Mouse (Mus musculus) splenic B cell, adult 2 months (primary cell): Measurements from ENCODE around the gene Tfg.

Source experiments
- DNase-seq: peaks from one replicate; pipeline ENCODE4 v3.0.0-alpha.2; 2011; ENCODE audit warnings: low read depth, low spot score
- H3K27me3 ChIP-seq: 2 replicates; pipeline ENCODE4 v1.6.1; 2012; ENCODE audit warnings: mild to moderate bottlenecking, low read length, moderate library complexity, mixed read lengths; ENCODE audit not compliant: control insufficient read depth, poor library complexity, insufficient read depth, severe bottlenecking
- H3K36me3 ChIP-seq: 2 replicates; pipeline ENCODE4 v1.6.1; 2012; ENCODE audit warnings: mild to moderate bottlenecking, low read length, moderate library complexity, mixed read lengths; ENCODE audit not compliant: control insufficient read depth, poor library complexity, insufficient read depth, severe bottlenecking

The Tfg gene

DNA sequence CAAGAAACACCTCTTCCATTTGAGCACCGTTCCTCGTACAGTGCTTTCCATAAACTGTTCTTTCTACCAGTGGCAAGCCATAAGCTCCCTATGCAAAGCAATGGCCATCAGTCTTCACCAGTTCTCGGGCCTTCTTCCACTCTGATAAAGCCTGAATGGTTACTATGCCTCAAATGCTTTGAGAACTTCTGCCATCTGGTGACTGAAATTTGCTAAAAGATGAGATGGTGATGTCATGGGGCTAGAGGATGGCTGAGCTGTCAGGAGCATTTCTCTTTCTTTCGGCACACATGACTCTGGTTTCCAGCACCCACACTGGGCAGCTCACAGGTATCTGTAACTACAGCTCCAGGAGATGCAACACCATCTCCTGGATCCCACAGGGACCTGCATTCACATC, 40.1 kb downstream of the Tfg start:
- Histone ChIP-seq H3K36me3 (no peaks in the 10 kb centered on the region), H3K27me3 (no peaks in the 10 kb centered on the region)
- DNase-seq: no peak

DNA sequence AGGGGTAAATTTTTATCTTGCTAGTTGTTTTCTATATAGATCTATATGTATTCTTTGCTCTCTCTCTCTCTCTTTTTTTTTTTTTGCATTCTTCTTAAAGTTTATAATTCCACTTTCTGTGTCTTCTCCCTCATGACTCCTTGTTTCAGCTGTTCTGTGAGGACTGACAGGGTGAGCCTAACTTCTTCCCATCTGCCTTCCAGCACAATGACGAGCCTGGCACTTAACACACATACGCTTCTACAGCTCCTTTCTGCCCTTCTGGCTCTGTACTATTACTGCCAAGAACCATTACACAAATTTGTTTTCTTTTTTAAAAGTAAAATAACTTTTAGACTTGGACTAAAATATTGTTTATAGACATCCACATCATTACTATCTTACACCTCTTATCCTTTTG, 43.8 kb downstream of the Tfg start:
- H3K27me3 ChIP-seq: no peaks in the 10 kb centered on the region
- H3K36me3 ChIP-seq: no peaks in the 10 kb centered on the region
- no peak for DNase-seq

DNA sequence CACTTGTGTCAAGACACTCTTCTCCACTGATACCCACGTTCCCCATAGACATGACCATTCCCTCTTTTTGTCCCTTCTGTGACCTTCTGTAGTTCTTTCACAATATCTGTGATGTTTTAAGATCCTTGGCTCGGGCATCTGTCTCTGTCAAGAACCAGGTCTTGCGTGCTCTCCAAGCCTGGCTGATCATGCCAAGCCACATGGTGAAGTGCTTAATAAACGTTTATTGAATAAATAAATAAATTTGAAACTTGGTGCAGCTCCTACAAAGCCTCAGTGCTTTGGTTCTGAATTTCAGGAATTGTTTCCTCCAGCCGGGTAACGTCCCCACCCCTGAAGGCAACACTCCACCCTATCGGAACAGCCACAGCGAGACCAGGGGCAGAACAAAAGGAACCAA, 46.3 kb downstream of the Tfg start:
- Histone ChIP-seq H3K36me3 (no peaks in the 10 kb centered on the region), H3K27me3 (no peaks in the 10 kb centered on the region)
- no peak for DNase-seq

DNA sequence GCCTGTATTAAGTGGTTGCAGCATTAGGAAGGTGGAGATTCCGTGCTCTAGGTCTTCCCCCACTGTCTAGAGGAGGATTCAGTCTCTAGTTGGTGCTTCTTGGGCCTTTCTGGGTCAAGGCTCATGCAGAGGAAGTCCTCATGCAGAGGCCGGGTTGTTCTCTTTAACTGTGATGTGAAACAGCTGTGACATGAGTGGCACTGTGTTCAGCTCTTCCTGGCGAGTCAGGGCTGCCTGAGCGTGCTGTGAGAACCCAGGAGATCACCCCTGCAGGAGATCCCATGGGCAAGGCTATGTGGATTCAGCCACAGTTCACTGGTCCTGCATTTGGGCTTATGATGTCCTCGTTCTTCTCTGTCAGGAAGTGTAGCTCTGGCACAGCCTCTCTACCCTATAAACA, 47.7 kb downstream of the Tfg start:
- DNase-seq: no peak
- H3K27me3 ChIP-seq: no peaks in the 10 kb centered on the region
- no peaks in the 10 kb centered on the region for H3K36me3 ChIP-seq

DNA sequence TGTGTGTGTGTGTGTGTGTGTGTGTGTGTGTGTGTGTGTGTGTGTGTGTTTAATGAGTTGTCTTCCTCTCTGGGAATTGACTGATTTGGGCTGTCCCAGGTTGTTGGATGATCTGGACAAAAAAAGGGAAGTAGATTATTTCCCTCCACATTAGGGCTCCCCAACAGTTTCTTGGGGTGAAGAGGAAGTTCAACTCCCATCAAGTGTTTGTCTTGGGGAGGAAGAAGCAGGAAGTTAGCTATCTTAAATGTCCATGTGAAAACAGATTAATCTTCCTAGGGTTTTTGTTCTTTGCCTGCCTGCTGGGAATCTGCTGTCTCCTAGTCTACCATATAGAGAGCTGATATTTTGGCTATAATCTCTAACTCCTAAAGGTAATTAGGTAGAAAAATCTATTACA, 58.4 kb downstream of the Tfg start:
- no peak for DNase-seq
- Histone ChIP-seq H3K27me3 (no peaks in the 10 kb centered on the region), H3K36me3 (no peaks in the 10 kb centered on the region)

DNA sequence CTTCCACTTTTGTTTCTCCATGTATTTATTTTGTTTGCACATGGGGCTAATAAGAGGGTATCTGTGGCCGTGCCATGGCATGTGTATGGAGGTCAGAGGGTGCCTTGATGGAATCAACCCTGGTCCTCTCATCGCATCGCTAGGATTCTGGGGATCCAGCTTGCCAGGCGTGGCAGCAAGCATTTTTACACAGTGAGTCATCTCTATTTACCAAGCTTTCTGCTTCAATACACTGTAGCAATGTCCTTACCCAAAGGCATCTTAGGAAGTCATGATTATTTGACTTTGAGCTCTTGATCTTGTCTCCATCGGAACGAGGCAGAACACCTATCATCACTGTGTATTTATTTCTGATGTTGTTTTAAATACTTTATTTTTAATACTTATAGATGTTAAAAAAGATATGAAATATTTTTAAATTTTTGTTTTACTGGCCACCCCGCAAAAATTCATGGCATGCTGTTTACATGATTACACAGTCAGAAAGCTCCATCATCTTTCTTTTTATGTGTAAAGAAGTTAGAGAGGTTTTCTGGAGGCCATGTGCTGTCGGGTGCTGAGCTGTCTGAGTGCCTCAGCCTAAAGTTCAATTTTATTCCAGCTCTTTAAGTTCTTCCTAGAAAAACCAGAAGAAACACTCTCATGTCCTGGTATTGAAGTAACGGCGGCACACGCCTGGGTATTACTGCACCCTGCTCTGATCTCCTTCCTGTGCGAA, 61.9 kb downstream of the Tfg start:
- DNase-seq: no peak
- Histone ChIP-seq H3K36me3 (no peaks in the 10 kb centered on the region), H3K27me3 (no peaks in the 10 kb centered on the region)

DNA sequence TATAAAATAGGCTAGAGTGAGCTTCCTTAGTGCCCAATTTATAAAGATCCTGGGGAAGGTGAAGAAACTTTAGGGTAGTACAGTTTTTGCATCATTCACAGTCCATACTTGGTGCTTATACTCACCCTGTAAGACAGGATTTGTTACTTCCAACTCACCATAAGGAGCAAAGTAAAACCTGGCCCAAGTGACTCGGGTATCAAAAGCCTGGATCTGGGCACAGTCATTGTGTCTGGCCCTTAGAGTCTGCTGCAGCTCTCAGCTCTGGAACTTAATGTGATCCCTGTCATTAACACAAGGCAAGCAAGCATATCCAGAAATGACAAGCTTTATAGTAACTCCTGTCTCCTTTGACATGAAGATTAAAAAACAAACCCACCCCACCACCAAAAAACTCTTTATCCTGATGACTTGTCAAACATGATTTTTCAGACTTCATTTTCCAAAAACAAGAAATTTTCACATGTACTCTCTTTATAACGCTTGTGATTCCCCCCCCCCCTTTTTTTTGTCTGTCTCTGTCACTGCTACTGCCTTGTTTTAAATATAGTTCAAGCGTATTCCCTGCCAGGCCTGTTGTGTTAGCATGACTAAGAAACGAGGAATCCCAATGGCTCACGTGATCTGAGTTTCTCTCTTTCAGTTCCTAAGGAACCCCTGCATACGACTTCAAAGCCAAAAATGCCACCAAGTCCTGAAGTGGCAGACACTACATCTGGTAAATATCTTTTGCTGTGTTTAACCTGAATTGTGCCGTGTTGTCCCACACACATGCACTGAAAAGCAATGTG, 70.7 kb downstream of the Tfg start:
- no peak for DNase-seq
- H3K27me3 ChIP-seq: no peaks in the 10 kb centered on the region; the same call in 1 of the 2 replicates
- H3K36me3 ChIP-seq: no peaks in the 10 kb centered on the region

DNA sequence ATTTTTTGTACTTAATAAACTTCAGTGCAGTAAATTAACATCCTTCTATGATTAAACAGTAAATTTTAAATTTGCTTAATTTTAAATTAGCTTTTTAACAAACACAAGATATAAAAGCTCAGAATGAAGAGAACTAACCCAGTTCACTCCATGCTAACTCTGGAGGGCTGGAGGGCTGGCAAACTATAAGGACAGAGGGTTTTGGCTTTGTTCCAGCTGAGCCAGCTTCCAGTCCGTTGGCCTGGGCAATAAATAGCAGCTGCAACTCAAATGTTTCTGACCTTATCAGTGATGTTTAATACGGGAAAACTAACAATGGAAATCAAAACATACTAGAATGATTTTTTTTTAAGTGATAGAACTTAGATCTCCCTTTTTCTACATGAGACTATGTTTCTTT, 72.0 kb downstream of the Tfg start:
- no peak for DNase-seq
- Histone ChIP-seq H3K36me3 (no peaks in the 10 kb centered on the region), H3K27me3 (no peaks in the 10 kb centered on the region; the same call in 1 of the 2 replicates)
